Mouse (Mus musculus) kidney, embryonic 16.5 days (tissue): ENCODE data around the gene Hivep3. TPM values are rescaled to one million over a fixed set of nuclear protein-coding genes. Genes with fewer than 3 reads are reported as not detected.

ENCODE experiments used
- ATAC-seq: fragments of 200-750 bp; cut with Nextera tagmentation; 2 replicates; pipeline ENCODE4 v1.8.0; 2017; ENCODE audit warnings: moderate TSS enrichment; ENCODE audit not compliant: low FRiP score, low TSS enrichment
- H3K27ac ChIP-seq: fragments of 300-500 bp; sonication (generic); 2 replicates; pipeline ENCODE4 v1.5.1; 2014; ENCODE audit warnings: low read length
- H3K27me3 ChIP-seq: fragments of 300-500 bp; sonication (generic); 2 replicates; pipeline ENCODE4 v1.6.1; 2014; ENCODE audit warnings: low read length, control low read depth, mixed read lengths; ENCODE audit not compliant: insufficient read depth
- H3K36me3 ChIP-seq: fragments of 300-500 bp; sonication (generic); 2 replicates; pipeline ENCODE4 v1.6.1; 2014; ENCODE audit warnings: low read length, control low read depth, mixed read lengths; ENCODE audit not compliant: insufficient read depth
- H3K4me1 ChIP-seq: fragments of 300-500 bp; sonication (generic); 2 replicates; pipeline ENCODE4 v1.6.1; 2014; ENCODE audit warnings: low read length, control low read depth, mixed read lengths; ENCODE audit not compliant: insufficient read depth
- H3K4me2 ChIP-seq: fragments of 300-500 bp; sonication (generic); replicated peaks from 2 replicates; pipeline ENCODE4 v1.6.1; 2014; ENCODE audit warnings: low read depth, low read length
- H3K4me3 ChIP-seq: fragments of 300-500 bp; sonication (generic); 2 replicates; pipeline ENCODE4 v1.5.1; 2014; ENCODE audit warnings: mild to moderate bottlenecking, low read length
- H3K9ac ChIP-seq: fragments of 300-500 bp; sonication (generic); replicated peaks from 2 replicates; pipeline ENCODE4 v1.6.1; 2014; ENCODE audit warnings: low read length
- H3K9me3 ChIP-seq: fragments of 300-500 bp; sonication (generic); 2 replicates; pipeline ENCODE4 v1.6.1; 2016; ENCODE audit warnings: low read length, control low read depth
- WGBS: fragments of 180-500 bp; shearing (Covaris S2); extraction: QIAGEN DNeasy Blood & Tissue Kit; methylation state at CpG from one replicate; pipeline ENCODE4 v1.1.7; 2014; 5-methylcytosine and 5-hydroxymethylcytosine counted together
- polyA plus RNA-seq: library from polyadenylated mRNA; unstranded; fragments of >200 nt; fragmentation: Nextera tagmentation; extraction: Ambion mirVana; gene quantifications from 2 replicates; pipeline ENCODE4 v1.2.1, GENCODE M21; 2015

Hivep3 gene
- polyA plus RNA-seq, 1 experiment from 2014 or later = 7.0 TPM

DNA sequence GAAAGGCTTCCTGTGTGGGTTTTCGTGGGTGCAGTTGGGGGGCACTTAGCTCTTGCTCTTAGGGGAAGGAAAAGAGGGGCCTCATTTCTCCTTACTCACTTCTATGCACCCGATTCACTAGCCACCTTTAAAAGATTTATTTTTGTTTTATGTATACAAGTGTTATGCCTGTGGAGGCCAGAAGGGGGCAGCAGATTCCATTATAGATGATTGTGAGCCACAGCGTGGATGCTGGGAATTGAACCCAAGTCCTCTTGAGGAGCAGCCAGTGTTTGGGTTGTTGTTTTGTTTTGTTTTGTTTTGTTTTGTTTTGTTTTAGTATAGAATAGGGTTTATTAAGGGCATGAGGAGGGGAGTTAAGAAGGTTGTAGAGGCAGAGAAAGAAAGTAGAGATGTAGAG, 189.8 kb downstream of the Hivep3 start:
- 83% methylated on average over 3 of the region's 3 CpGs for WGBS
- H3K36me3 ChIP-seq = no peaks in the 10 kb centered on the region

DNA sequence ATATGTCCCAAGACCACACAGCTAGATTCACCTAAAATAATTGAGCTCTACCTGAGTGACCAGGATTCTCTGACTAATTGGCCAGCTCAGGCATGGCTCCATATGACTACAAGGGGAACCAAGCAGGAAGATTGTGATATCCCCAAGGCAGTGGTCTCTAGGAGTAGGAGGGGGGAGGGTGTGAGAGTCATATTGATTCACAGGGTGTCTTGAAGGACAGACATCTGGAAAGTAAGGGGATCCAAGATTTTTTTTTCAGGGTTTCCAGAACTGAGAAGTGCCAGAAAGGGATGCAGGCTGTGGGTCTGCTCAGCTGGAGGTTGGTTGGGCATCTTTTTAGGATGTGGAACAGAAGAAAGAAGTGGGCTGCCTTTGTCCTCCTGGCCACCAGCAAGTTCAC, 191.5 kb downstream of the Hivep3 start:
- no peak for ATAC-seq
- Histone ChIP-seq H3K9ac (no peak overlapping the region), H3K4me1 (no peaks in the 10 kb centered on the region), H3K27me3 (no peaks in the 10 kb centered on the region), H3K4me3 (no peak overlapping the region), H3K9me3 (peaks cover 12% of the 10 kb centered on the region; the same call in 1 of the 2 replicates), H3K27ac (no peak overlapping the region), H3K4me2 (no peak overlapping the region), H3K36me3 (no peaks in the 10 kb centered on the region)

More for the DNA sequence above, 189.8 kb downstream of the Hivep3 start:
- Histone ChIP-seq H3K27me3 (no peaks in the 10 kb centered on the region), H3K9me3 (peaks cover 12% of the 10 kb centered on the region; the same call in 1 of the 2 replicates), H3K27ac (no peak overlapping the region), H3K9ac (no peak overlapping the region), H3K4me3 (no peak overlapping the region), H3K4me1 (no peaks in the 10 kb centered on the region), H3K4me2 (no peak overlapping the region)
- no peak for ATAC-seq

DNA sequence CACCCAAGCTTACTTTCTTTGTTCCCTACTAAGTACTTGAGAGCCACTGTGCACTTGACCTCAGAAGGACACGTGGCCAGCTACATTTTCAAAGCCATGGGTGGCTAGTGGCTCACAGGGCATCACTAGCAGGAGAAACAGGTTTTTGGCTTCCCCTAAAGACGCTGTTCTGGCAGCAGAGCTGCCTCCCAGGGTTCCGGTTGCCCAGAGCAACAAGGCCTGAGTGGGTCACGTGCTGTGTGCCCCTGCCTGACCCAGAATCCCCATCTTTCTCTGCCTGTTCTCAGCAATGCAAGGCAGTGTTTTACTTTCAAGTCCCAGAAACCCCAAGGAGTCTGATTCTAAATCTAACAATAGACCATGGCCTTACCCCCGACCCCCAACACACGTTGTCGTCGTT, 198.3 kb downstream of the Hivep3 start:
- no peak overlapping the region for H3K4me3 ChIP-seq
- H3K36me3 ChIP-seq = no peaks in the 10 kb centered on the region
- H3K9me3 ChIP-seq = no peaks in the 10 kb centered on the region
- ATAC-seq = no peak
- H3K9ac ChIP-seq = no peak overlapping the region
- no peaks in the 10 kb centered on the region for H3K27me3 ChIP-seq
- WGBS = 45% methylated on average over 8 of the region's 8 CpGs
- no peak overlapping the region for H3K4me2 ChIP-seq
- peaks cover 12% of the 10 kb centered on the region for H3K4me1 ChIP-seq
- no peak overlapping the region for H3K27ac ChIP-seq

DNA sequence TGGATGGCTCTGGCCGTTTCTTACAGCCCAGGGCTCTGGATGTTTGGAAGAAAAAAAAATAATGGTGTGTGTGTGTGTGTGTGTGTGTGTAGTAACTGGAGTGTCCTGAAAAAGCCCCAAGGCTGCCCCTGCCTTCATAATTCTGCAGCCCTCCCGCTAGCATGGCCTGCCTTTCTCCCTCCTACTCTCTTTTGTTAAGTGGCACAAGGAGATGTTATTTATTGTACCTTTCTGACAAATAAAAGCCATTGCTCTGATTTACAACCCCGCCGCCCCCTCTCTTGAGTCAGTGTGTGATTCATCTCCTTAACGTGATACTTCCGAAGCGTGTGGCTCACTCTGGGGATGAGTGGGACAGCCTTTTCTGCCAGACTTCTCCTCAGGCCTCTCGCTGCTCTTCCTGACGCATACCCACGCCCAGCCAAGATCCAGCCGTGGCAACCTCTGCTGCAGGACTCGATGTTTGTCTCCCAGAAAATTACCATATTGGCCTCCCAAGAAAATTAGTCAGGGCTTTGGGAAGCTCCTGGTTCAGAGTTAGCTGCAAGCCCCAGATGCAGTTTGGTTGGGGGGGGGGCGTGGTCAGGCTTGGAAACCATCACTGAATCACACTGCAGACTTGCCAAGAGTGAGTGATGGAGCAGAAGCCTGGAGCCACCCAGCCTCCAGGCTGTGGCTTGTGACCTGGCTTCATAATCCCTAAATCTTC, 199.1 kb downstream of the Hivep3 start:
- Histone ChIP-seq H3K27me3 (no peaks in the 10 kb centered on the region), H3K4me3 (no peak overlapping the region), H3K9me3 (no peaks in the 10 kb centered on the region), H3K4me1 (peaks cover 14% of the 10 kb centered on the region), H3K4me2 (no peak overlapping the region), H3K27ac (no peak overlapping the region), H3K36me3 (no peaks in the 10 kb centered on the region), H3K9ac (no peak overlapping the region)
- ATAC-seq = peak; percentile 59
- 13% methylated on average over 13 of the region's 13 CpGs for WGBS

DNA sequence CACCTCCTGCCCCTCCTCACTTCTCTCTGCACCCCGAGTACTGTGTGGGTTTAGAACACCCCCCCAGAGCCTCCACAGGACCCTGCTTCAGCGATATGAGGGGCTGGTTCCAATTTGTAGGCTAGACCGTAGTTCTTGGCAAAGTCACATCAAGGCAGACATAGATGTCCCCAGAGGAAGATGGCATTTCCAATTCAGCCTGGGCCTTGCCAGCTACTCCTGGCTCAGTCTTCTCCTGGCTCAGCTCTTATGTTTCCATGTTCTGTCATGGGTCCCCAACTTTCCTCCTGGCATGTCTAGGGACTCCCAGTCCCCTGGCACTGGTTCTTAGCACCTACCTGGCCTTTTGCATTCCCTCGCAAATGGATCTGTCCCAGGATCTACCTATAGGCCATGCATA, 201.3 kb downstream of the Hivep3 start:
- Histone ChIP-seq H3K27me3 (no peaks in the 10 kb centered on the region), H3K27ac (no peak overlapping the region), H3K4me1 (peaks cover 21% of the 10 kb centered on the region), H3K36me3 (no peaks in the 10 kb centered on the region), H3K9ac (no peak overlapping the region), H3K9me3 (no peaks in the 10 kb centered on the region), H3K4me2 (no peak overlapping the region), H3K4me3 (no peak overlapping the region)
- ATAC-seq = no peak
- 78% methylated on average over 4 of the region's 4 CpGs for WGBS

DNA sequence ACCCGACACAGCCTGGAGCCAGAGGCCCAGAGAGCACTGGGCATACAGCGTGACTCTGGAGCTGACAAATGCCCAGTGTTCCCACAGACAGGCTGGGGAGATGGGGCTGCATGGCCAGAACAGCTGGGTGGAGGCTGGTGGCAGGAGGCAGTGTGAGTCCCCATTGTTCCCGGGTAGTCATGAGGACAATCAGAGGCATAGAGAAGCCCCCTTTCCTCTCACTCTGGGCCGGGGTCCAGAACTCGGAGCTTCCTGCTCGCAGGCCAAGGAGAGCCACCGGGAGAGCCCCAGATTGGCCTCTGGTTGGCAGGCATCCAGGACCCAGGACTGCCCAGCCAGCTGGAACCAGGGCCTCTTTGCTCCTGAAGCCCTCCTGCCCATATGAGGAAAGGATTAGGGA, 204.3 kb downstream of the Hivep3 start:
- peak; percentile 57 for ATAC-seq
- Histone ChIP-seq H3K9ac (no peak overlapping the region), H3K27ac (no peak overlapping the region; the same call in 1 of the 2 replicates)

DNA sequence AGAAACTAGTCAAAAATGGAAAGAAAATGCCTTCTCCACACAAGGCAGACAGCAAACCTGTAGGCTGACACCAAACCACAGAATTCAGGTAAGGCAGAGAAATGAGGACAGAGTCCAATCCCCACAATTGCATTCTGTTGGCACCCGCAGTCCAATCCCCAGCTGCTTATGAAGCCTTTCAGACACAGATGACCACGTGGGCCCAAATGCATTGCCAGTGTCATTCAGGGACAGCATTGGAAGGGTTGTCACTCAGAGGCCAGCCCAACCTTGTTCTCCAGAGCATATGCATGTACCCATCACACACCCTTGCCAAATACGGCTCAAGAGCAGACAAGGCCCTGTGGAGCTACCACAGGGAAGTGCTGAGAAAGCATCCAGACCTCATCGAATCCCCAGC, 204.9 kb downstream of the Hivep3 start:
- no peak overlapping the region for H3K4me2 ChIP-seq
- no peak overlapping the region for H3K4me3 ChIP-seq
- H3K9ac ChIP-seq = no peak overlapping the region
- no peak for ATAC-seq
- WGBS = 81% methylated on average over 4 of the region's 4 CpGs
- H3K36me3 ChIP-seq = no peaks in the 10 kb centered on the region
- H3K9me3 ChIP-seq = no peaks in the 10 kb centered on the region
- H3K4me1 ChIP-seq = peaks cover 9% of the 10 kb centered on the region; the same call in 1 of the 2 replicates
- 0 out of 2 replicates have a peak overlapping the region, but pooled peaks have one; percentile 35 for H3K27ac ChIP-seq
- H3K27me3 ChIP-seq = no peaks in the 10 kb centered on the region

More for the DNA sequence above, 204.3 kb downstream of the Hivep3 start:
- no peaks in the 10 kb centered on the region for H3K9me3 ChIP-seq
- H3K4me3 ChIP-seq = no peak overlapping the region
- no peaks in the 10 kb centered on the region for H3K36me3 ChIP-seq
- no peak overlapping the region for H3K4me2 ChIP-seq
- 38% methylated on average over 7 of the region's 7 CpGs for WGBS
- H3K4me1 ChIP-seq = peaks cover 9% of the 10 kb centered on the region
- H3K27me3 ChIP-seq = no peaks in the 10 kb centered on the region

DNA sequence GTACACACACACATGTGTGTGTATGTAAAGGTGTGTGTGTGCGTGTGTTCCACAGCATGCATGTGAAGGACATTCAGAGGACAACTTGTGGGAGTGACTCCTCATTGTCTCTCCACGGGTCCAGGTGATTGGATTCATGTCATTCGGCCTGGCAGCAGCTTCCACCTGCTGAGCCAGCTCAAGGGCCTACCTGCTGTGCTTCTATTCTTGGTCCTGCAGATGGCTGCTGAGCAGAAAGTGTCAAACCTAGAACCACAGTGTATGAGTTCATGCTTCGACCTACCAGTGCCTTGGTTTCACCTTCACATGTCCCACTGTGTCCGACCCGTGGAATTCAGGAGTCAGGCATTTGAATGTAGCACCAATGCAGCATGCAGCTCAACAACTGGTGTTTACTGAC, 206.2 kb downstream of the Hivep3 start:
- peaks cover 9% of the 10 kb centered on the region; the same call in 1 of the 2 replicates for H3K4me1 ChIP-seq
- 86% methylated on average over 6 of the region's 6 CpGs for WGBS
- ATAC-seq = no peak
- no peaks in the 10 kb centered on the region for H3K9me3 ChIP-seq
- no peak overlapping the region for H3K4me2 ChIP-seq
- H3K36me3 ChIP-seq = no peaks in the 10 kb centered on the region
- no peak overlapping the region for H3K9ac ChIP-seq
- H3K27ac ChIP-seq = no peak overlapping the region
- no peak overlapping the region for H3K4me3 ChIP-seq
- no peaks in the 10 kb centered on the region for H3K27me3 ChIP-seq

DNA sequence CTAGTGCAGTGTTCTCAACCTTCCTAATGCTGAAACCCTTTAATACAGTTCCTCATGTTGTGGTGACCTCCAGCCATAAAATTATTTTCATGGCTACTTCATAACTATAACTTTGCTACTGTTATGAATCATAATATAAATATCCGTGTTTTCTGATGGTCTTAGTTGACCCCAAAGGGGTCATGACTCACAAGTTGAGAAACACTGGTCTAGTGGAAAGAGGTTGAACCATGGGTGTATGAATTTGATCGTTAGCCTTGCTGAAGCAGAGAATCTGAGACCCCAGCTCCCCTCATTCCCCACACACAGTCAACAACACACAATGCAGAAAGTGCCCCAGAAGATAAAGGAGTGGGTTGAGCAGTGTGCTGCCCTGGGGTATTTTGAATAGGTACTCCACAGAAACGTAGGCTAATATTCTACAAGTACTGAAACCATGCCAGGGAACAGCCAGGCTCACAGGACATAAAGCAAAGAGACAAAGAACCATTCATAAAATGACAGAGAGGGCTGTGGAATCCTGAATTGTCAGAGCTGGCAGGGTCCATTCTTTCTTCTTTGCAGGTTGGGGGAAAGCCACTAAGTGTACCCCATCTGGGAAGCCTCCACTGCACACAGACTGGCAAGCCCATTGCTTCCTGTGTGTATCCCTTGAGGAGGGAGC, 212.8 kb downstream of the Hivep3 start:
- Histone ChIP-seq H3K4me2 (no peak overlapping the region), H3K36me3 (no peaks in the 10 kb centered on the region), H3K27me3 (no peaks in the 10 kb centered on the region), H3K27ac (no peak overlapping the region), H3K9ac (no peak overlapping the region), H3K4me1 (no peaks in the 10 kb centered on the region), H3K9me3 (peaks cover 7% of the 10 kb centered on the region), H3K4me3 (no peak overlapping the region)
- ATAC-seq = no peak
- WGBS = 71% methylated on average over 3 of the region's 3 CpGs
